Mouse (Mus musculus): ENCODE results near the gene Arid3b.
A peak's percentile ranks its signal among the peaks of the same experiment; 100 is the strongest.

Arid3b gene

GRCm38 (mm10) chr9:57775026-57775425, 61.6 kb downstream of the Arid3b start:
- no peak for DNase-seq

GRCm38 (mm10) chr9:57774168-57774567, 62.4 kb downstream of the Arid3b start:
- DNase-seq, result peak; percentile 45

GRCm38 (mm10) chr9:57773754-57774153, 62.8 kb downstream of the Arid3b start:
- no peak for DNase-seq

GRCm38 (mm10) chr9:57770836-57771235, 65.8 kb downstream of the Arid3b start:
- DNase-seq, result peak; percentile 36

- peak; percentile 69 for DNase-seq
Measured at GRCm38 (mm10) chr9:57770214-57770613, 66.4 kb downstream of the Arid3b start.

GRCm38 (mm10) chr9:57769539-57770069, 67.0 kb downstream of the Arid3b start:
- peak; percentile 79 for DNase-seq

- peak; percentile 22 for DNase-seq
Measured at GRCm38 (mm10) chr9:57767231-57767630, 69.4 kb downstream of the Arid3b start.

GRCm38 (mm10) chr9:57766431-57766830, 70.2 kb downstream of the Arid3b start:
- DNase-seq, result no peak

GRCm38 (mm10) chr9:57765364-57766351, 70.9 kb downstream of the Arid3b start, which contains the start of gene Clk3:
TSS of gene Clk3 (minus strand) at chr9:57765860.
- DNase-seq, result peak; percentile 76

GRCm38 (mm10) chr9:57764974-57765363, 71.6 kb downstream of the Arid3b start:
- DNase-seq, result peak; percentile 96

GRCm38 (mm10) chr9:57764147-57764973, 72.2 kb downstream of the Arid3b start:
- peak; percentile 69 for DNase-seq

- peak; percentile 58 for DNase-seq
Measured at GRCm38 (mm10) chr9:57762563-57762991, 74.0 kb downstream of the Arid3b start.

- DNase-seq, result peak; percentile 57
Measured at GRCm38 (mm10) chr9:57761563-57762551, 74.7 kb downstream of the Arid3b start.

GRCm38 (mm10) chr9:57760416-57761146, 76.0 kb downstream of the Arid3b start:
- DNase-seq, result no peak

GRCm38 (mm10) chr9:57759289-57759688, 77.3 kb downstream of the Arid3b start:
- DNase-seq, result peak; percentile 77

- no peak for DNase-seq
Measured at GRCm38 (mm10) chr9:57758528-57758927, 78.1 kb downstream of the Arid3b start.

GRCm38 (mm10) chr9:57757578-57757977, 79.0 kb downstream of the Arid3b start:
- DNase-seq, result no peak

GRCm38 (mm10) chr9:57750901-57751300, 85.7 kb downstream of the Arid3b start:
- no peak for DNase-seq

GRCm38 (mm10) chr9:57748831-57749230, 87.8 kb downstream of the Arid3b start:
- no peak for DNase-seq

- DNase-seq, result no peak
Measured at GRCm38 (mm10) chr9:57748137-57748536, 88.5 kb downstream of the Arid3b start.

- DNase-seq, result no peak
Measured at GRCm38 (mm10) chr9:57747067-57747466, 89.5 kb downstream of the Arid3b start.
